Mouse (Mus musculus): ENCODE measurements at regions not wholly inside any gene's neighbourhood (a gene's known extent, or its start where the extent isn't known, plus 50 kb on each side); places are given as distances from the start of the nearest gene placed in this dataset.

GRCm38 (mm10) chr2:123023918-123024317, 258.9 kb downstream of the Sqor start:
- H3K36me3 ChIP-seq, result no peaks in the 10 kb centered on the region
- WGBS, result 61% methylated on average over 4 of the region's 4 CpGs
- ATAC-seq (ENCODE audit: low FRiP score), result no peak

DNA sequence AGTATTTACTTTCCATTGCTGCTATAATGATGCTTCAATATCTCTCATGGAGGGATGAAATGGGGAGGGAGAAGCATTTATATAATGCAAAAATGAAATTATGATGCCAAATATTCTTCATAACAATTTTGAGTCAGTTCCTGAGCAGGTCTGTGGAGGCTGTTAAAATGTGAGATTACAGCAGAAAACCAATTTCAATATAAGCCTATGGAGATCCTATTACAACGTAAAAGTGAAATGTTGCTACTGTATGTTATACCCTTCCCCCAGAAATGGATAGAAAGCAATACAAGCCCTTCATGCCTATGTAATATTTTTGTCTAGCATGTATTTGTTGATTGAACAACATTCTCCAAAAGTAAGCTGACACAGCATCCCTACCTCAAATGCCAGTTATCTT, 259.3 kb downstream of the Sqor start:
- Histone ChIP-seq H3K27me3 (replicated peaks) (no peaks in the 10 kb centered on the region), H3K9me3 (replicated peaks) (no peaks in the 10 kb centered on the region), H3K4me3 (replicated peaks) (no peak overlapping the region), H3K9ac (replicated peaks) (no peak overlapping the region), H3K36me3 (no peaks in the 10 kb centered on the region), H3K4me2 (no peak overlapping the region), H3K27ac (replicated peaks) (no peak overlapping the region), H3K4me1 (no peaks in the 10 kb centered on the region)
- ATAC-seq (ENCODE audit: low FRiP score), result peak; percentile 57; the same call in 1 of the 2 replicates
- 69% methylated on average over 1 of the region's 1 CpGs for WGBS

More at GRCm38 (mm10) chr2:123023918-123024317, 258.9 kb downstream of the Sqor start:
- Histone ChIP-seq H3K4me1 (no peaks in the 10 kb centered on the region), H3K9me3 (replicated peaks) (no peaks in the 10 kb centered on the region), H3K27me3 (replicated peaks) (no peaks in the 10 kb centered on the region), H3K27ac (replicated peaks) (no peak overlapping the region), H3K4me3 (replicated peaks) (no peak overlapping the region), H3K9ac (replicated peaks) (no peak overlapping the region), H3K4me2 (no peak overlapping the region)

DNA sequence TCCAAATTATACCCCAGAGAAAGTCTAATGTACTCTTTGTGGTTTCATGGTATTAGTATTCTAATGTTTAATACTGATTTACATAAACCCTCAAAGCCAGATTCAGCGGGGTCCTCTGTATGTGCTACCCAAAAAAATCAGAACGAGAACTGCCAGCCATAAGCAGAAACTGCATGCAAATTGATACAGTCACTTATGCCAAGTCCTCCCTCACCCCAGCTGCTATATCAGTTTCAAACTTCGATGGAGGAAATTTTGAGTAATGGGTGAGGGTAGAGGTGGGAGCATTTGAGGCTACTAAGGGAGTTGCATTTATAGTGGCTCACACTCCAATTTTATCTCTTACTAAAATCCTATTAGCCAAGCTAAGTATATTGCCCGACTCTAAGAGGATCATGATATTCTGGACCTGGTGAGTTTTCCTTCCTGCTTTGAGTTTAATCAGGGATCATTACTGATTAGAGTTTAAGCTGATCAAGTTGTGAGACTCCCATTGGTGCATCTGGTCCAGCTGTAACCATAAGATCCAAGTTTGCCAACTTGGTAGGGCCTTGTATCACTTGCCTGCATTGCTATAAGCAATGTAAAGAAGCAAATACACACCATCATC, 260.0 kb downstream of the Sqor start:
- ATAC-seq (ENCODE audit: low FRiP score), result peak; percentile 41; the same call in 1 of the 2 replicates
- Histone ChIP-seq H3K36me3 (no peaks in the 10 kb centered on the region), H3K27ac (replicated peaks) (no peak overlapping the region; the same call in 1 of the 2 replicates), H3K4me2 (no peak overlapping the region), H3K4me3 (replicated peaks) (no peak overlapping the region), H3K9me3 (replicated peaks) (no peaks in the 10 kb centered on the region), H3K9ac (replicated peaks) (no peak overlapping the region), H3K4me1 (no peaks in the 10 kb centered on the region), H3K27me3 (replicated peaks) (no peaks in the 10 kb centered on the region)
- 59% methylated on average over 4 of the region's 4 CpGs for WGBS

- no peak for ATAC-seq (ENCODE audit: low FRiP score)
- no peak overlapping the region for H3K4me3 ChIP-seq (replicated peaks)
- no peaks in the 10 kb centered on the region for H3K36me3 ChIP-seq
- H3K27me3 ChIP-seq (replicated peaks), result no peaks in the 10 kb centered on the region
- no peak overlapping the region for H3K9ac ChIP-seq (replicated peaks)
- H3K4me1 ChIP-seq, result no peaks in the 10 kb centered on the region
- no peak overlapping the region for H3K27ac ChIP-seq (replicated peaks)
- no peak overlapping the region for H3K4me2 ChIP-seq
- no peaks in the 10 kb centered on the region for H3K9me3 ChIP-seq (replicated peaks)
These were observed 282.3 kb downstream of the Sqor start for GRCm38 (mm10) chr2:123047321-123047720.

DNA sequence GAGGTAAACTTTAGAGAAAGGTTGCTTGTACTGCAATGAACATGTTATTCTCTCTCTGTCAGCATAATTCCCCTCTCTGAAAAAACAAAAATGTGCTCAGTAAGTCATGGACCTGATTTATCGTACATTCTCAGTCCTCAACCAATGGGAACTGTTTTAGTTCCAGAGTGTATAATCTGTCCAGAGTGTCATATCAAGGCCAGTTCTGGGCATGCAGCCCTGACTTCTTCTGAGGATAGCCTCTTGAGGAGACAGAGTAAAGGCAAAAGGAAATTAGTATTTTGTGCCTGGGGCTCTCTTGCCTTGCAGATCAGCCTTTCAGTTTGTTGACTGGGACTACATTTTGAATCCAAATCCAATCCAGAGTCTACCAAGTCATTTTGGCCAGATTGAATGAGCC, 299.6 kb downstream of the Sqor start:
- Histone ChIP-seq H3K27ac (replicated peaks) (no peak overlapping the region), H3K4me2 (no peak overlapping the region), H3K36me3 (no peaks in the 10 kb centered on the region), H3K9me3 (replicated peaks) (no peaks in the 10 kb centered on the region), H3K4me3 (replicated peaks) (no peak overlapping the region), H3K4me1 (no peaks in the 10 kb centered on the region), H3K27me3 (replicated peaks) (no peaks in the 10 kb centered on the region), H3K9ac (replicated peaks) (no peak overlapping the region)
- ATAC-seq (ENCODE audit: low FRiP score), result no peak
- WGBS, result 95% methylated on average over 1 of the region's 1 CpGs

DNA sequence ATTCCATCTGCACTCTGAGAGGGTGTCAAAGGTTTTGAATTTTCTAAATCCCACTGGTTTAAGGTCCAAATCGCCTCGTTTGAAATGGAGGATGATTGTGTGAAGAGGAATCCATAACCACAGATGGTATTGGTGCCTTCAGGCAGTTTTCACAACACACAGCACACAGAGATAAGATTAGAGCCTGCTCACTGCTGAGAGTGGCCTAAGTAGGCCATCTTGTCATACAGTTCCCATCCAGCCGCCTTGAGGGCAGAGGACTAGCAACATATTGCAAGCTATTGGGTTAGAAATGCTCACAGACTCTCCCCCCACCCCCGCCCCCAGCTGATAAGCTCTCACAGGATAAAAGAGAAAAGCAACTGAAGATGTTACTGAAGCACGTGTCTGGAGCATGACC, 303.8 kb downstream of the Sqor start:
- no peak overlapping the region for H3K27ac ChIP-seq (replicated peaks)
- H3K4me2 ChIP-seq, result no peak overlapping the region
- H3K4me1 ChIP-seq, result no peaks in the 10 kb centered on the region
- no peak overlapping the region for H3K9ac ChIP-seq (replicated peaks)
- no peaks in the 10 kb centered on the region for H3K36me3 ChIP-seq
- WGBS, result 55% methylated on average over 5 of the region's 5 CpGs
- no peaks in the 10 kb centered on the region for H3K9me3 ChIP-seq (replicated peaks)
- ATAC-seq (ENCODE audit: low FRiP score), result no peak; the same call in 1 of the 2 replicates
- no peaks in the 10 kb centered on the region for H3K27me3 ChIP-seq (replicated peaks)
- H3K4me3 ChIP-seq (replicated peaks), result no peak overlapping the region

DNA sequence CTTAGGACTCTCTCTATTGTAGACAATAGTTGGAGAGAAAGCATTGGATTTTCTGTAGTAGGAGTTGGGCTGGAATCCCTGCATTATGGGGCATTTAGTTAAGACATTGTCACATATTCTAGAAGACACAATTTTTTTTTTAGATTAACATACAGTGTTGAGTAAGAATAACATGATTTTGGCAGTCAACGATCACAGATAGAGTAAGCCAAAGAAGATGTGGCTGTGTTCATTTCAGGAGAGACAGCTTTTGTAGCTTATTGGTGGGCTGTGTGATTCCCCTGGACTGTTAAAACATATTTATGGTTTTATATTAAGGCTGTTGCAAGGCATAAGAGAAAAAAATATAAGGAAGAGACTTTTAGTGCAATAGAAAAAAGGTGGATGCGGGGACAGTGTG, 307.6 kb downstream of the Sqor start:
- ATAC-seq (ENCODE audit: low FRiP score), result no peak
- Histone ChIP-seq H3K27ac (replicated peaks) (no peak overlapping the region), H3K9me3 (replicated peaks) (no peaks in the 10 kb centered on the region), H3K27me3 (replicated peaks) (no peaks in the 10 kb centered on the region), H3K4me3 (replicated peaks) (no peak overlapping the region), H3K9ac (replicated peaks) (no peak overlapping the region), H3K4me1 (no peaks in the 10 kb centered on the region), H3K4me2 (no peak overlapping the region), H3K36me3 (no peaks in the 10 kb centered on the region)
- WGBS, result 94% methylated on average over 2 of the region's 2 CpGs

GRCm38 (mm10) chr2:123073476-123074085, 308.5 kb downstream of the Sqor start:
- no peaks in the 10 kb centered on the region for H3K4me1 ChIP-seq
- WGBS, result 45% methylated on average over 4 of the region's 4 CpGs
- H3K27me3 ChIP-seq (replicated peaks), result no peaks in the 10 kb centered on the region
- no peaks in the 10 kb centered on the region for H3K36me3 ChIP-seq
- ATAC-seq (ENCODE audit: low FRiP score), result no peak
- no peak overlapping the region for H3K4me3 ChIP-seq (replicated peaks)
- no peak overlapping the region for H3K27ac ChIP-seq (replicated peaks)
- no peak overlapping the region for H3K9ac ChIP-seq (replicated peaks)
- H3K4me2 ChIP-seq, result no peak overlapping the region
- no peaks in the 10 kb centered on the region for H3K9me3 ChIP-seq (replicated peaks)

DNA sequence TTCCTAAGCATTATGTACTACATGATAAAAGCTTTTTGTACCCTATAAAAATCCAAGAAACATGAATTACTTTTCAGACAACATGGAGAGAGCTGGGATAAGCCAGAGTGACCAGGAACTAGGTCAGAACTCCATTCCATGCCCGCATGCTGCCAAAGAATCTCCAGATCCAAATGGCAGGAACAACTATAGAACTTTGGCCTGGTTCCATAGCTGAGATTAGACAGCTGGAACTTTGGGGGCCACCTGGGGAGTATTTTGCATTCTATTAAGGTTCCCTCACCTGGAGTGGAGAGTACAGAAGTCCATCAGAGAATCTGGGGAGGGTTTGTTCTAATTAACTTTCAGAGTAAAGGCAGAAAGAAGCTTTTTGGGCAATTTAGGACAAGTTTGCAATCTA, 327.7 kb downstream of the Sqor start:
- H3K4me3 ChIP-seq (replicated peaks), result no peak overlapping the region
- H3K4me1 ChIP-seq, result no peaks in the 10 kb centered on the region
- H3K27me3 ChIP-seq (replicated peaks), result no peaks in the 10 kb centered on the region
- WGBS, result 88% methylated on average over 1 of the region's 1 CpGs
- H3K9ac ChIP-seq (replicated peaks), result no peak overlapping the region
- H3K9me3 ChIP-seq (replicated peaks), result no peaks in the 10 kb centered on the region
- no peak overlapping the region for H3K4me2 ChIP-seq
- H3K36me3 ChIP-seq, result no peaks in the 10 kb centered on the region
- no peak for ATAC-seq (ENCODE audit: low FRiP score)
- H3K27ac ChIP-seq (replicated peaks), result no peak overlapping the region

DNA sequence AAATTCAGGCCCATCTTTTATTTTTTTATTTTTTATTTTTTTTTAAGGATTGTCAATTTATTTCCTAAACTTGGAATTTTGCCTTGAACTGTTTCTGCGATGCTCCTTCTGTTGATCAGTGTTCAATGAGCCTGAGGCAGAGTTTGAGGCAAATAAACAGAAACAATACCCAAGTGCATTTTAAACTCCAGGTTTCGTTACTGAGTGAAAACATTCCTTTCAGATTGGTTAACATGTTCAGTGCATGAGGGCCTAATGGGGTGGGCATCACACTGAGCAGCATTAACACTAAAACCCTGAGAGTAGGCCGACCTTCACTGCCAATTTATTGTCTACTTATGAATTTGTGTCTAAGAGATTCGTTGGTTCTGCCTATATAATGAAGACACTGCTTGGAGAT, 338.5 kb downstream of the Sqor start:
- Histone ChIP-seq H3K27ac (replicated peaks) (0 out of 2 replicates have a peak overlapping the region, but pooled peaks have one; percentile 6), H3K4me1 (no peaks in the 10 kb centered on the region), H3K9ac (replicated peaks) (no peak overlapping the region), H3K9me3 (replicated peaks) (no peaks in the 10 kb centered on the region), H3K4me3 (replicated peaks) (no peak overlapping the region), H3K36me3 (no peaks in the 10 kb centered on the region), H3K27me3 (replicated peaks) (no peaks in the 10 kb centered on the region), H3K4me2 (no peak overlapping the region)
- WGBS, result 51% methylated on average over 4 of the region's 4 CpGs
- 0 out of 2 replicates have a peak, but pooled peaks have one; percentile 53 for ATAC-seq (ENCODE audit: low FRiP score)

DNA sequence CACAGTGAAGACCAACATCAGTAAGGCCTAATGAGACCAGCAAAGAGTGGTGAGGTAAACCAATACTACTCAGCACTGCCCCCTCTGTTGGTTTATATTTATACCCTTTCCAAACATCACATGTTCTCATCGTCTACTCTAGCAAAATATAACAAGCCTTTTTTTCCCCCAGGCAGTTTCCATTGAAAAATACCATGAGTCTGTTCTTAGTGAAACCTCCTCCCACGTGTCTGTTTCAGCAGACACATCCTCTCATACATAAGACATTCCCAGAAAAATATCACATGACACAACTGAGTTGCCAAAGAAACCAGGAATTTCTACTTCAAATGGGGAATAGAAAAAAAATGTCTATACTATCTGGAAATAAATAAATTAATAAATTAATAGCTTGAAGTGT, 366.5 kb downstream of the Sqor start:
- no peak overlapping the region for H3K4me2 ChIP-seq
- no peaks in the 10 kb centered on the region for H3K36me3 ChIP-seq
- no peak overlapping the region for H3K9ac ChIP-seq (replicated peaks)
- WGBS, result 77% methylated on average over 2 of the region's 2 CpGs
- no peaks in the 10 kb centered on the region for H3K27me3 ChIP-seq (replicated peaks)
- H3K4me1 ChIP-seq, result no peaks in the 10 kb centered on the region
- H3K27ac ChIP-seq (replicated peaks), result no peak overlapping the region
- H3K4me3 ChIP-seq (replicated peaks), result no peak overlapping the region
- no peaks in the 10 kb centered on the region for H3K9me3 ChIP-seq (replicated peaks)
- ATAC-seq (ENCODE audit: low FRiP score), result no peak

DNA sequence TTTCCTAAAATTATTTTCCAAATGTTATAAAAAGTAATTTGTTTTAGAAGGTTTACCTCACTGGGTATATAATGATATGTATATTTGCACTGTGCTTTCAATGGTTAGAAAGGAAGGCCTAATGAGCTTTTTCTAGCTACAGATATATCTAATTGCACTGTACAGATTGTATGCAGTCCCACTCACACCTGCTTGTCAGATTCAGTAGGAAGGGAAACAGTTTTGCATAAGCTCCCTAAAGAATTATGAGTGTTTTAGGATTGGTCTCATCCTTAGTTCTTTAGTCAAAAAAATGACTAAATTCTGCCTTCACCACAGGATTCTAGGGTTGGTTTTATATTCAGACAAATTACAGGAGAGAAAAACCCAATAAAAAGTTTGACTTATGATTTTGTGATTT, 388.1 kb downstream of the Sqor start:
- H3K36me3 ChIP-seq, result no peaks in the 10 kb centered on the region
- ATAC-seq (ENCODE audit: low FRiP score), result no peak

More for the DNA sequence above, 388.1 kb downstream of the Sqor start:
- no peaks in the 10 kb centered on the region for H3K4me1 ChIP-seq
- H3K27me3 ChIP-seq (replicated peaks), result no peaks in the 10 kb centered on the region
- H3K4me3 ChIP-seq (replicated peaks), result no peak overlapping the region
- H3K27ac ChIP-seq (replicated peaks), result no peak overlapping the region
- no peak overlapping the region for H3K4me2 ChIP-seq
- H3K9me3 ChIP-seq (replicated peaks), result no peaks in the 10 kb centered on the region
- H3K9ac ChIP-seq (replicated peaks), result no peak overlapping the region
